Mouse (Mus musculus) erythroblast, embryonic 14.5 days (primary cell): ENCODE data around the gene Ccl2.

Experiments used
- GATA1 ChIP-seq: IDR thresholded peaks from 2 replicates; pipeline ENCODE4 v1.6.1; 2012; ENCODE audit warnings: low read length, inconsistent platforms, mixed read lengths
- TAL1 ChIP-seq: IDR thresholded peaks from 3 replicates; pipeline ENCODE4 v1.6.1; 2012; ENCODE audit warnings: low read length, inconsistent platforms, mixed read lengths

GRCm38 (mm10) chr11:82071076-82071475 is 35.7 kb downstream of the Ccl2 start:
- TF ChIP-seq GATA1 (no peak), TAL1 (no peak)
